Mouse (Mus musculus): Measurements from ENCODE around the gene Trak1.
A peak's percentile ranks its signal among the peaks of the same experiment; 100 is the strongest.

The Trak1 gene

DNA sequence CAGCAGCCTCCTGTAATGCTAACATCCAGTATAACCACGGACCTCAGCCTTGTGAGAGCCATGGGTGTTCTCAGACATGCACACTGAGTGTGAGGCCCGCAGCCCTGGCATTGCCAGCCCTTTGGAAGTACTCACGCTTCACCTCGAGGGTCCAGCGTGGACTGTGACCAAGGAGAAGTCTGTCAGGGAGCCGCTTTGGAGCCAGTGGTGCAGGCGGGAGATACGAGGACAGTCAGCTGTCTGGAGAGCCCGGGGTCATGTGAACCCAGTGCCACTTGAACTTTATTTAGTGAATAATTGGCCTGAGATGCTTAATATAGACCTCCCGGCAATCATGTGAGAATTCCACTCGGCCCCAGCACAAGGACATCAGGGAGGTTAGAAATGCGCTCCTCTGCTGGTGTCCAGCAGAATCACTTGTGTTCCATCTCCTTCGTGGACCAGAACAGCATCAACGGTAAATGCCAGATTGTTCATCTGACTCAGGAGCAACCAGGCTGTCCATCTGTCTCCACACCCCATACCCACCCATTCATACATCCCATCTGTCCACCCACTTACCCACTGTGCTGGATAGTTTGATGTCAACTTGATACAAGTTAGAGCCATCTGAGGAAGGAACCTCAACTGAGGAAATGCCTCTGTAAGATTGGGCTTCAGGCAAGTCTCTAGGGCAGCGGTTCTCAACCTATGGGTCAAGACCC, 48.3 kb downstream of the Trak1 start:
- DNase-seq (ENCODE audit: low spot score in 2 of 2), result no peak

DNA sequence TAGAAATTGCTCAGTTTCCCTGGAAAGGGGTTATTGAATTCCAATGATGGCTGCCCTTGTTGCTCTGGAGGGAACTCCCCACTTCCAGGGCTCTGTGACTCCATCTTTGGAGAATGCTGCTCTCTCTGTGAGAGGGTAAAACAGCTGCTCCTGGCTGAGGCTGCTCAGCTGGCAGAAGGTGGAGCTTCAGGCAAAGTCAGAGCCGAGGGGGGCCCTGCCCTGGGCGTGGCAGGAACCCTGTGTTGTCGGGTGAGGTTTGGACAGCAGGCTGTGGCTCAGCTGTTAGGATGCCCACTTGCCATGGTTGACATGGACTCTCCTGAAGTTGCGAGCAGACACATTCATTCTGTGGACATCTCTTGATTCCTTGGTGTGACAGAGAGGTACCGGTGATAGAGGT, 49.3 kb downstream of the Trak1 start:
- DNase-seq (ENCODE audit: low spot score in 2 of 2), result no peak

DNA sequence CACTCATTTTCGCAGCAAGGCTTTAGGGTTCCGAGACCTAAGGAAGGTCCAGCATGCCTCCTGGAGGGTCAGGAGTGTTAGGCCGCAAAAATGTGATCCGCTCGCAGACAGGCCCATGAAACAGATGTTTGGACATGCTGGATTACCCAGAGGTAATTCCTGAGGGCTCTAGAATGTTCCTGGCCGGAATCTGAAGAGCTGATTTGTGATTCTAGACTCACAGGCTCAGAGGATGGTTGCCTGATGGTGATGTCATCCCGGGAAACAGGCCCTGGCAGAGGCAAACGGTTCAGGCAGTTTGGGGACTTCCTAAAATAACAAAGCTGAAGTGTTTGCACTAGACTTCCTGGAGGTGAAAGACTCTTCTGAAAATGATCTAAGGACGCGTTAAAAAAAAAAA, 50.7 kb downstream of the Trak1 start:
- no peak for DNase-seq (ENCODE audit: low spot score in 2 of 2)

GRCm38 (mm10) chr9:121348476-121348875, 51.2 kb downstream of the Trak1 start:
- no peak for DNase-seq (ENCODE audit: low spot score in 2 of 2)

DNA sequence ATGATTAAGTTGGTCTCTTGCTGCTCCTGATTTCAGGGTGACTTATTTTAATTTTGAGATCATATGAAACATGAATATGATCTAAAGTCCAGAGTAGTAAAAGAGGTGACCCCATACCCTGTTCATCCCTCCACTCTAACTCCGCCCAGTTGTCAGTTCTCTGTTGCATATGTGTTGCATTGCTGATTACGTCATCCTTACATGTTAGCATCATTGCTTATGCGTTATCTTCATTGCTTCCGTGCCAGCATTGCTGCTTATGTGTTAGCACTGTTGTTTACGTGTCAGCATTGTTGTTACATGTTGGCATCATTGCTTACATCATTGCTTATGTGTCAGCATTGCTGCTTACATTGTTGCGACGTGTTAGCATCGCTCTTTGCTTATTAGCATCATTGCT, 51.8 kb downstream of the Trak1 start:
- DNase-seq (ENCODE audit: low spot score in 2 of 2), result no peak

DNA sequence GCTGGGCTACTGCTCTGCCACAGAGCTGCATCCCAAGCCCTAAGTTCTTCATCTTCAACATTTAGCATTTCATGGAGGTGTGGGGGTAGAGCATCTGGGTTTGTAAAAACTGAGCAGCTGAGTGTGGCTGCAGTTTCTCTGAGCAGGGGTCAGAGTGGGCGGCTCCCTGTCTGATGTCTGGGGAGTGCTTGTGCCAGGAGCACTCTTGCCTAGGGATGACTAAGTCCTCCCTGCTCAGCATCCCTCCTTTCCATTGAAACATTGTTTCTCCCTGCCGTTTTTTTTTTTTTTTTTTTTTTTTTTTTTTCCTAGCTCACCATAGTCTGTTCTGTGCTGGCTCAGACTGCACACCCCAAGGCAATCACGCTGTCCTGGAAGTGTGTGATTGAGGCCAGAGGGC, 53.3 kb downstream of the Trak1 start:
- DNase-seq (ENCODE audit: low spot score in 2 of 2), result no peak

- DNase-seq (ENCODE audit: low spot score in 2 of 2), result no peak
These were observed 54.2 kb downstream of the Trak1 start for GRCm38 (mm10) chr9:121351388-121352078.

- no peak for DNase-seq (ENCODE audit: low spot score in 2 of 2)
These were observed 54.9 kb downstream of the Trak1 start for GRCm38 (mm10) chr9:121352131-121352606.

DNA sequence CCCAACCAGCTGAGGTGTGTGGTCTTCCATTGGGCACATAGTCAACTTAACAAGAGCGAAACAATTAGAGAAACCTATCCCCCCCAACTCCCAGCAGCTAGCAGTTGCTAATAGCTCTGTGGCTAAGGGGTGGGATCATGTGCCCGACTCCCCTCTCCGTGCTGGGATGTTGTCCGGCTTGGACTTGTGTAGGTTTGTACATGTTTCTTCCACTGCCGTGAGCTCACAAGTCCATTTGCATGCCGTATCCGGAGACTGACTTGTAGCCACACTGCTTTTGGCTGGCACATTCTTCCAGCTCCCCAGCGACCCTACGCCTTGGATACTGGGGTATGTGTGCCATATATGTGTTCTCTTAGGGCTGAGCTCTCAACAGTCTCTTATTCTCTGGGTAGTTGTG, 55.4 kb downstream of the Trak1 start:
- no peak for DNase-seq (ENCODE audit: low spot score in 2 of 2)

DNA sequence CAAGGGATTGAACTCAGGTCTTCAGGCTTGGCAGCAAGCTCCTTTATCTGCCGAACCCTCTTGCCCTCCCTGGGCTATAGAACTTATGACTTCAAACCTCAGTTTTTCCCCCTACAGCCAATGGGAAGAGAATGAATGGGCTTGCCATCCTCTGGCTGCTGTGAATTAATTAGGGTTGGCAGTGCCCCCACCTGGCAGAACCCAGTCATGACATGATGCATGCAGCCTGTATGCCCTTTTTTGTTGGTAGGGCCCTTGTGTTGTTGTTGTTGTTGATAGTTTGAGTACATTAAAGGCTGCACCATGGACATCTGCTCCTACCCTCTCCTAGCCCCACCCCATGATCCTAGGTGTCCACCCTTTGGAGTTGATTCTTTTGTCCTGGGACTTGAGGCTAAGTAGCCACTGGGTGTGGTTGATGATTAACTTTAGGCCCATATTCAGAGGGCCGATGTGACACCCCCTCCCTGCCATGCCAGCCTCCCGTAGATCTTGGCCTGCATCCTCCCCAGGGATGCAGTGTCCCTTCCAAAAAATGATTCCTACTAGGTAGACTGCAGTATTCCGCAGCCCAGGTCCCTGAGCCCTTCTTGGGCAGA, 57.6 kb downstream of the Trak1 start:
- no peak for DNase-seq (ENCODE audit: low spot score in 2 of 2)

- DNase-seq (ENCODE audit: low spot score in 2 of 2), result peak; percentile 72 to 90
These were observed 58.3 kb downstream of the Trak1 start for GRCm38 (mm10) chr9:121355431-121356141.

- DNase-seq (ENCODE audit: low spot score in 2 of 2), result no peak
These were observed 59.8 kb downstream of the Trak1 start for GRCm38 (mm10) chr9:121357102-121357501.

- no peak for DNase-seq (ENCODE audit: low spot score in 2 of 2)
These were observed 60.4 kb downstream of the Trak1 start for GRCm38 (mm10) chr9:121357582-121358275.

DNA sequence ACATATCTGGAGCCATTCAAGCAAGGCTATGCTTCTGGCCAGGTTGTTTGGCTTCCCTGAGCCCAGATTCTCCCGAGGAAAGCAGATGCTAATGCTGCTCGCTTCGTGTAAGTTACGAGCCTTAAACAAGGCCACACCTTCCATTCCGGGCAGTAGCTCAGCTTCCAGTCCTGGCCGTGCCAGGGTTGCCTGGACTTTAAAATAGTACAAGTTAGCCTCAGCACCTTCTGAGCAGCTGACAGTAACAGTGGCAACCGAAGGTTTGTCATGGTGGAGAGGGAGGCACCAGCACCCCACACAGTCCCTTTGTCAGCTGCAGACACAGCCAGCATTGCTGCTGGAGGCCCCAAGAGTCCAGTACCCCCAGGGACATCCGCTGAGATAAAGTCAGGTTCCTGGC, 61.1 kb downstream of the Trak1 start:
- DNase-seq (ENCODE audit: low spot score in 2 of 2), result no peak

GRCm38 (mm10) chr9:121359266-121359972, 62.1 kb downstream of the Trak1 start:
- no peak for DNase-seq (ENCODE audit: low spot score in 2 of 2)

DNA sequence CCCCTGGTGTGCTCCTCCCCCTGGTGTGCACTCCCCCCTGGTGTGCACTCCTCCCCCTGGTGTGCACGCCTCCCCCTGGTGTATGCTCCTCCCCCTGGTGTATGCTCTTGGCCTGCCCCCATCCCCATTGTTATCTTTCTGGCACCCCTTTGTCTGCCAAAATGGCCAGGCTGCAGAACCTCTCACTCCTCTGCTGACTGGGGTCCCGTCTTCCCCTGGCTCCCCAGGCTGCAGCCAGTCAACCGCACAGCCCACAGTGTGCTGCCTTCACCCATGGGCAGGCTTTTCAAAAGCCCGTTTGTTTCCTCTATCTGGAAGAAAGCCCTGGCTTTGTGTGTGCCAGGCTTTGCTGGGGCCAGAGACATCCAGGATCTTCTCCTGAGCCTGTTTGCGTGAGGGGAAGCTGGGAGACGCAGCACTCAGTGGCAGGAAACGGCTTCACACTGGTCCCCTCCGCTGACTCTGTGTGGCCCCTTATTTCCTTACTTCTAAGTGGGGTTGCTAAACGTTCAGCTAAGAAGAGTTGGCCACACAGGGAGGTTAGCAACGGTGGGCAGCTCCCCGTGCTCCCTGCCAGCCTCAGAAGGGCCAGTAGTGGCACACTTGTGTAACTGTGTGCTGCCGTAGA, 63.1 kb downstream of the Trak1 start:
- DNase-seq (ENCODE audit: low spot score in 2 of 2), result no peak

DNA sequence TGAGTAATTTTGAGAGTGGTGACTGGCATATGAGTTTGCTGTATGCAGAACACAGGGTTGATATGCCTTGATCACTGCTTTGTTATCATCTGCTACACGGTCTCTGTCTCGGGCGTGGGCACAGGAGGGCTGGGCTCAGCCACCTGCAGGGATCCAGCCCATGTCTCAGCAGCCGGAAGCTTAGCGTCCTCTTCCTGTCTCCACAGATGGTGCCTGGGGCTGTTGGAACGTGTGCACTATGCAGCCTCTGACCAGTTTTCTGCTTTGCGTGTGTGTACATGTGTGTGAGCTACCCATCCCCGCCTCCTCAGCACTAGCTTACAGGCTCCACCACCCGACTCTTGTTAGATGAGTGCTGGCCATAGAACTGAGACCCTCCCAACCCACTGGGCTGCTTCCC, 63.7 kb downstream of the Trak1 start:
- no peak for DNase-seq (ENCODE audit: low spot score in 2 of 2)

DNA sequence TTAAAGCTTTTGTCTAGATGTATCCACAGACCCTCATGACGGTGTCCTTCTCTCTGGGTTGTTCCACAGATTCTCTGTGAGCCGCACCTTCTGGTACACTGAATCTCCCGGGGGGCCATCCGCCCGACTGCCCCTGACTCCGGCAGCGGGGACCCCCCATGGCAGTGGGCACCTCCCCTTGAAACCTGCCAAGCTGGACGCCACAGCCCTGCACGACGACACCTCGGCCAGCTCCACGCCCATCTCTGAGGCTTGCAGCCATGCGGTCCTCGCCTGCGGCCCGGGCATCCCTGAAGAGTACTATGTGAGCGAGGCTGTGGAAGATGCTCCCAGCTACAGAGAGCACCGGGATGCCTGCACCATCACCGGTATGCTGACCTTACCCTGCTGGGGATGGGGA, 66.6 kb downstream of the Trak1 start:
- DNase-seq (ENCODE audit: low spot score in 2 of 2), result no peak

DNA sequence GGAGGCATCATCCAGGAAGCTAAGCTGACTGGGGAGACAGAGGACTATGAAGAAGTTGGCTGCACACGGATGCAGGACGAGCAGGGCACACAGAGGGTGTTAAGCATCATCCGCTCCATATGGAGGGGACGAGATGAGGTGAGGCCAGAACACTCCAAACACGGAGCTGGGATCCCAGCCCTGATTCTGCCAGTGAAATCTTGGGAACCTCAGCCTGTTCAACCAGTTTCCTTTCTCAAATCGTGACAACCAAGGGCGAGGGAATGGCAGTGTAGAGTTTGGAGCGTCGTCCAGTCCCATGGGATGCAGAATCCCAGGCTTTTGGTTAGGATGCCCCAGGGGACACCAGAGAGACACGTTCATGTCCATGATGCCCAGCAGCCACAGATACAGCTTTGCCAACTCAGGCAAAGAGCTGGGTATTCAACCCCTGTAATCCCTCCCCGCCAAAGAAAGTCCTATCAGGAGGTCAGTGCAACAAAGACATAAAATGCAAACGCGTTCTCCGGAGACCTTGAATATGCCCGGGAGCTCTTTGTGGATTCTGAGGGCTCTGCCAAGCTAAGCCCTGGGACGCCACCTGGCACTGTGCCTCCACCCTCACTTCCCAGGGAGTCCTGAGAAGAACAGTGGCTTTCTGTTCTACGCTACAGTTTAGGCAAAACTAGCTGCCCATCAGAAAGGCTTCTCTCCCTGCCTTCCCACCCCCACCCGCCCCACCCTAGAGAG, 69.0 kb downstream of the Trak1 start:
- no peak for DNase-seq (ENCODE audit: low spot score in 2 of 2)

GRCm38 (mm10) chr9:121366864-121367245, 69.6 kb downstream of the Trak1 start:
- no peak for DNase-seq (ENCODE audit: low spot score in 2 of 2)

Measured in right cerebral cortex, postnatal 36 days (tissue).